Mouse (Mus musculus) liver, adult 2 months (tissue): Measurements from ENCODE around the gene Cerk. TPM values are rescaled to one million over a fixed set of nuclear protein-coding genes. Genes with fewer than 3 reads are reported as not detected.

Experiments
- DNase-seq: peaks from one replicate; pipeline ENCODE4 v3.0.0-alpha.2; 2011; ENCODE audit warnings: low read depth, low spot score; ENCODE audit errors: extremely low read depth
- H3K27ac ChIP-seq: fragments of 200-500 bp; replicated peaks from 2 replicates; pipeline ENCODE4 v1.5.1; 2012; ENCODE audit warnings: low read depth, mild to moderate bottlenecking, control low read depth, inconsistent platforms, low read length; ENCODE audit not compliant: insufficient read depth
- H3K27me3 ChIP-seq: fragments of 200-500 bp; 2 replicates; pipeline ENCODE4 v1.6.1; 2012; ENCODE audit warnings: mild to moderate bottlenecking, moderate library complexity, low read length, inconsistent platforms; ENCODE audit not compliant: control insufficient read depth, insufficient read depth
- H3K36me3 ChIP-seq: fragments of 200-500 bp; 2 replicates; pipeline ENCODE4 v1.6.1; 2012; ENCODE audit warnings: low read length, inconsistent platforms; ENCODE audit not compliant: control insufficient read depth, insufficient read depth
- H3K4me1 ChIP-seq: fragments of 200-500 bp; 2 replicates; pipeline ENCODE4 v1.6.1; 2011; ENCODE audit warnings: low read length; ENCODE audit not compliant: control insufficient read depth, insufficient read depth
- H3K4me3 ChIP-seq: fragments of 200-500 bp; 2 replicates; pipeline ENCODE4 v1.5.1; 2011; ENCODE audit warnings: low read depth, mild to moderate bottlenecking, control low read depth, low read length, moderate library complexity; ENCODE audit not compliant: insufficient read depth
- H3K79me2 ChIP-seq: fragments of 200-500 bp; 2 replicates; pipeline ENCODE4 v1.6.1; 2012; ENCODE audit warnings: inconsistent platforms, mild to moderate bottlenecking, low read length, moderate library complexity; ENCODE audit not compliant: control insufficient read depth, insufficient read depth
- H3K9ac ChIP-seq: fragments of 200-500 bp; 2 replicates; pipeline ENCODE4 v1.6.1; 2012; ENCODE audit warnings: low read depth, mild to moderate bottlenecking, control low read depth, inconsistent platforms, low read length
- CTCF ChIP-seq: fragments of 200-500 bp; IDR thresholded peaks from 2 replicates; pipeline ENCODE4 v1.5.1; 2011; ENCODE audit warnings: low read depth, low read length, control low read depth
- POLR2A ChIP-seq: fragments of 200-500 bp; IDR thresholded peaks from 2 replicates; pipeline ENCODE4 v1.6.1; 2011; ENCODE audit warnings: low read length, control low read depth; ENCODE audit not compliant: insufficient read depth; ENCODE audit errors: extremely low read depth
- WGBS: fragments of 180-500 bp; shearing (Covaris S2); methylation state at CpG from one replicate; pipeline ENCODE4 v1.1.7; 2018; 5-methylcytosine and 5-hydroxymethylcytosine counted together
- polyA plus RNA-seq: library from polyadenylated mRNA; depleted of rRNA; stranded (reverse); fragments of >200 nt; gene quantifications from 2 replicates; pipeline ENCODE4 v1.2.3, GENCODE M21; 2012
- total RNA-seq: library from RNA; depleted of rRNA; stranded (reverse); fragments of >200 nt; gene quantifications from 2 replicates; pipeline ENCODE4 v1.2.3, GENCODE M21; 2014

Gene Cerk
- total and polyA plus RNA-seq, 2 experiments = 2.7 to 3.0 TPM

DNA sequence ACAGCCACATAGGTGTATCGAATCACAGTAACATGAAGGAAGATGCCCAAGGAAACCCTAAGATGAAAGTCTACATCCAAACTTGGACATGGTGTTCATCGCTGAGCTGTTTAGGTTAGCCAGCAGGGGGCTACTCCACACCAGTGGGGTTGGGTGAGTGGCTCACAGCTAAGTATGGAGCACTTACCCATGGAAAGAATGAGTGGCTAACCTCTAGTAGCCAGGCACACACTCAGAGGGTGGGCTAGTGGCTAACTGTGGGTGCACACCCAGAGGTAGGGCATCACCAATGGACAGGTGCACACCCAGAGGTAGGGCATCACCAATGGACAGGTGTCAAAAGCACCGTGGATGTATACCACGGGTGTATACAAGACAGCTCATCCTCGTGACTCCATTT lies 26.2 kb downstream of the Cerk start:
- DNase-seq = no peak
- Histone ChIP-seq H3K27ac (no peak overlapping the region), H3K27me3 (no peaks in the 10 kb centered on the region), H3K4me1 (no peaks in the 10 kb centered on the region), H3K79me2 (no peaks in the 10 kb centered on the region), H3K4me3 (no peak overlapping the region), H3K36me3 (no peaks in the 10 kb centered on the region), H3K9ac (no peak overlapping the region)
- TF ChIP-seq CTCF (no peak), POLR2A (no peak)
- WGBS = 87% methylated on average over 5 of the region's 5 CpGs

DNA sequence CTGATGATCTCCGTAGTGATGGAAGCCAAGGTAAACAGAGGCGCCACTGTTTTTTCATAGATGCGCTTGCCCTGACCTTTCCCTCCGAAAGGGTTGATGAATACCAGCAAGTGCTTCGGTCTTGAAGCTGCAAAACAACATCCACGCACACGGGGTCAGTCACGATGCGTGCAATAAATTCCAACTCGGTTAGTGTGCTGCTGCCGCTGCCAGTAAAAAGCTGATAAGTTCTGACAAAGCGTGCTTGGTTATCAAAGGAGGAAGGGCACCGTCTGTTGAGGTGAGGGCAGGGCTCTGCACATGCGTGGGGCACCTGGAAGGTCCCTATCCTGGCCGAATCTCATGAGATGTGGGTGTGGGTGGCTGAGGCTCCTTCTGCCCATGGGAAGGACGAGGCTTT lies 26.8 kb downstream of the Cerk start:
- Histone ChIP-seq H3K27ac (no peak overlapping the region), H3K79me2 (no peaks in the 10 kb centered on the region), H3K4me1 (no peaks in the 10 kb centered on the region), H3K36me3 (no peaks in the 10 kb centered on the region), H3K4me3 (no peak overlapping the region), H3K27me3 (no peaks in the 10 kb centered on the region), H3K9ac (no peak overlapping the region)
- 25% methylated on average over 16 of the region's 16 CpGs for WGBS
- DNase-seq = peak; percentile 87
- peak; percentile 78 for TF ChIP-seq CTCF
- TF ChIP-seq POLR2A = no peak

DNA sequence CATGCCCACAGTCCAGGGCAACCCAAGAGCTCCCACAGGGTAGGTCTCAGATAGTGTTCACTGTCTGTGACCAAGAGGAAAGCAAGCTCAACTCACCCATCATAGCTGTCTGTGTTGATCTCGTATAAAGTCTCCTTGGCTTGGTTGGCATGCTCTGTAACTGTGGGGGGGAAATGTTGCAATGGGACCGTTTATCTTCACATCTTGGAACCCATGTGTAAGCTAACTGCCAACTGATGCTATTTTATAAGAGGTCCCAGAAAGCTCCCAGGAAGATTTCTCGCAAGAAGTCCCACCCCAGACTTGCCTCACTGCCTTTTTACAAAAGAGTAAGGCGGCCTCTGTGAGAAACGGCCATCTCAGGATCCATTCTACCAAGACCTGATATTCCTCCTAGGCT lies 29.4 kb downstream of the Cerk start:
- Histone ChIP-seq H3K27ac (no peak overlapping the region), H3K9ac (no peak overlapping the region), H3K36me3 (no peaks in the 10 kb centered on the region), H3K4me3 (no peak overlapping the region), H3K4me1 (no peaks in the 10 kb centered on the region), H3K27me3 (no peaks in the 10 kb centered on the region), H3K79me2 (no peaks in the 10 kb centered on the region)
- TF ChIP-seq CTCF = no peak
- no peak for TF ChIP-seq POLR2A
- WGBS = 73% methylated on average over 5 of the region's 5 CpGs
- no peak for DNase-seq

DNA sequence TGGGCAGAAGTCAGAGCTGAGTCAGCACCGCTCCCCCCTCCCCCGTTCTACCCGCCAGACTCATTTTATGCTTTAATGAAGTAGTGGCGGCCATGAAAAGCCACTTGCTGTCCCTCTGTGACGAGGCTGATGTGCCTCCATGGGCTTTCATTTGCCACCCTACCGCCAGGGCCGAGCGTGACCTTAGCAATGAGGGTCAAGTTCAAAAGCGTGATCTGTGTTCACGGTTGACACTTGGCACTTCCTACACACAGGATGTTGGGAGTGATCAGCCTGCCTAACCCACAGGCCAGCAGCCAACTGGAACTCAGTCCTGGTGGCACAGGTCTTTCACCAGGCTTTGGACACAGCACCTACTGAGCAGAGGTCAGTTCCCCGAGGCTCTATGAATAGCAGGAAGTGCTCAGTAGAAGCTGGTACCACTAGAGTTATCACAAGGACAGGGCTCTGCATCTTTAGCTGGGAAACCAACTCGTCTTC lies 32.4 kb downstream of the Cerk start:
- Histone ChIP-seq H3K36me3 (no peaks in the 10 kb centered on the region), H3K4me1 (no peaks in the 10 kb centered on the region), H3K79me2 (no peaks in the 10 kb centered on the region), H3K4me3 (no peak overlapping the region), H3K9ac (no peak overlapping the region), H3K27ac (no peak overlapping the region), H3K27me3 (no peaks in the 10 kb centered on the region)
- DNase-seq = peak; percentile 98
- WGBS = 48% methylated on average over 12 of the region's 12 CpGs
- peak; percentile 27; the same call in 1 of the 2 replicates for TF ChIP-seq CTCF
- TF ChIP-seq POLR2A = no peak

DNA sequence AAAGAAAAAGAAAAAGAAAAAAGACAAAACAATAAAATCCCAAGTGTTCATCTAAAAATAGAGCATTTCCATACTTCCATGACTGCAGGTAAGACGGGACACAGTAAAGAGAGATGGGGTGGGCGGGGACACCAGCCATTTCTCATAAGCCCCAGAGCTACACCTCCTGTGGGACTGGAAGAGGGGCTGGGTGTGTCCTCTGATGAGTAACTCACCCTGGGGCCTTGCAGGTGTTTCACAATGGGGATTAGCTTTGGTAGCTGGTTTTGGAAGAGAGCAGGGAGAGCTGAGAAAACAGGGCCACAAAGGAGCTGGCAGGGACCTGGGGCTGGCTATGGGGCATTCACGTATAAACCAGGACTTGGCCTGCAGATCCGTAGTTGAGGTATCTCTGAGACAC lies 35.3 kb downstream of the Cerk start:
- Histone ChIP-seq H3K27ac (no peak overlapping the region), H3K4me1 (no peaks in the 10 kb centered on the region), H3K27me3 (no peaks in the 10 kb centered on the region), H3K4me3 (no peak overlapping the region), H3K36me3 (no peaks in the 10 kb centered on the region), H3K79me2 (no peaks in the 10 kb centered on the region), H3K9ac (no peak overlapping the region)
- WGBS = 91% methylated on average over 4 of the region's 4 CpGs
- DNase-seq = no peak
- TF ChIP-seq POLR2A (no peak), CTCF (no peak)

DNA sequence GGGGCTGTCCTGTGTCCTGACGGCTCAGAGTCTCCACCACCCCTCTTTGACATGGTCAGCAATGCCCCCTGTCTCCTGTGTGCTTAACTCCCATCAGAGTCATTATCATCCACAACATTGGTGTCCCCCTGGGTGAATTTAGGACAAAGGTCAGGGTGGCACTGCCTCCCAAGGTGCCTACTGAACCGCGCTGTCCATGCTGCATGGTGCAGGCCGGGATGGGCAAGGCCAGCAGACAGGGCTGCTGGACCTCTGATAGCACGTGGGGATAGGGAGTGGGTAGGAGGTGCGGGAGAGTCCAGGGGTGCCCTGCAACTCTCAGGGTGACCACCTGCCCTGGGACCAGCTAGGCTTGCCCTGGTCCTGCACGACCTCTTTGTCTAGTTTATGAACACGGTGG lies 39.0 kb downstream of the Cerk start:
- Histone ChIP-seq H3K27me3 (no peaks in the 10 kb centered on the region), H3K4me1 (no peaks in the 10 kb centered on the region), H3K36me3 (no peaks in the 10 kb centered on the region), H3K4me3 (no peak overlapping the region), H3K27ac (no peak overlapping the region), H3K9ac (no peak overlapping the region), H3K79me2 (no peaks in the 10 kb centered on the region)
- DNase-seq = no peak
- WGBS = 92% methylated on average over 8 of the region's 8 CpGs
- TF ChIP-seq CTCF (no peak), POLR2A (no peak)
